Mouse (Mus musculus) heart, embryonic 16.5 days (tissue): Measurements from ENCODE around the gene Daam2. TPM values are rescaled to one million over a fixed set of nuclear protein-coding genes. Genes with fewer than 3 reads are reported as not detected.

ENCODE experiments used
- ATAC-seq: fragments of 200-750 bp; cut with Nextera tagmentation; replicated peaks from 2 replicates; pipeline ENCODE4 v1.8.0; 2017; ENCODE audit warnings: moderate number of reproducible peaks; ENCODE audit not compliant: insufficient read depth, low FRiP score; ENCODE audit errors: extremely low read depth
- H3K27ac ChIP-seq: fragments of 300-500 bp; sonication (generic); 2 replicates; pipeline ENCODE4 v1.5.1; 2014; ENCODE audit warnings: mild to moderate bottlenecking, low read length, control low read depth, moderate library complexity
- H3K27me3 ChIP-seq: fragments of 300-500 bp; sonication (generic); 2 replicates; pipeline ENCODE4 v1.6.1; 2014; ENCODE audit warnings: low read length, mixed read lengths; ENCODE audit not compliant: control insufficient read depth, insufficient read depth
- H3K36me3 ChIP-seq: fragments of 300-500 bp; sonication (generic); 2 replicates; pipeline ENCODE4 v1.6.1; 2014; ENCODE audit not compliant: control insufficient read depth, insufficient read depth
- H3K4me1 ChIP-seq: fragments of 300-500 bp; sonication (generic); 2 replicates; pipeline ENCODE4 v1.6.1; 2014; ENCODE audit warnings: low read length, mixed read lengths; ENCODE audit not compliant: control insufficient read depth, insufficient read depth
- H3K4me2 ChIP-seq: fragments of 300-500 bp; sonication (generic); 2 replicates; pipeline ENCODE4 v1.6.1; 2014; ENCODE audit warnings: low read depth, mild to moderate bottlenecking, control low read depth, low read length
- H3K4me3 ChIP-seq: fragments of 300-500 bp; sonication (generic); 2 replicates; pipeline ENCODE4 v1.5.1; 2014; ENCODE audit warnings: mild to moderate bottlenecking, control low read depth, low read length
- H3K9ac ChIP-seq: fragments of 300-500 bp; sonication (generic); 2 replicates; pipeline ENCODE4 v1.6.1; 2014; ENCODE audit warnings: low read length, control low read depth
- H3K9me3 ChIP-seq: fragments of 300-500 bp; sonication (generic); replicated peaks from 2 replicates; pipeline ENCODE4 v1.6.1; 2016; ENCODE audit warnings: low read length; ENCODE audit not compliant: control insufficient read depth
- WGBS: fragments of 180-500 bp; shearing (Covaris S2); extraction: QIAGEN DNeasy Blood & Tissue Kit; methylation state at CpG from one replicate; pipeline ENCODE4 v1.1.7; 2014; 5-methylcytosine and 5-hydroxymethylcytosine counted together
- polyA plus RNA-seq: library from polyadenylated mRNA; unstranded; fragments of >200 nt; fragmentation: Nextera tagmentation; extraction: Ambion mirVana; gene quantifications from 2 replicates; pipeline ENCODE4 v1.2.1, GENCODE M21; 2015

The Daam2 gene
- polyA plus RNA-seq, 1 experiment from 2014 or later = 3.4 TPM

DNA sequence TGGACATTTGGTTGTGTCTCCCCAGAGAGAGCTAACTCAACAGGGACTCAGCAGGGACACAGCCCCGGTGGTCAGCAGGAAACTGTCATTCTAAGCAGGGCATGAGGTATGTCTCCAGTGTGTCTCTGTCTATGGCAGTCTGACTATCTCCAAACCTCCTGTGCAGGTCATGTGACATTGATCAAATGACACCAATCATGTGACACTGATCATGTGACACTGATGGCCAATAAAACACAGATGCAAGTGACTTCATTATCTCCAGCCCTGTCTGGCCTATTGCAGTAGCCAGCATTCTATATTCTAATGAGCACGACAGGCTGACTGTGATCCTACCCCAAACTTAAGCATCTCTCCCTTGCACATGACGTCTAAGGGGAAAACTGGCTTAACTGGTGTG, 147.9 kb downstream of the Daam2 start:
- 70% methylated on average over 3 of the region's 3 CpGs for WGBS
- no peak for ATAC-seq
- H3K4me2 ChIP-seq = no peak overlapping the region

DNA sequence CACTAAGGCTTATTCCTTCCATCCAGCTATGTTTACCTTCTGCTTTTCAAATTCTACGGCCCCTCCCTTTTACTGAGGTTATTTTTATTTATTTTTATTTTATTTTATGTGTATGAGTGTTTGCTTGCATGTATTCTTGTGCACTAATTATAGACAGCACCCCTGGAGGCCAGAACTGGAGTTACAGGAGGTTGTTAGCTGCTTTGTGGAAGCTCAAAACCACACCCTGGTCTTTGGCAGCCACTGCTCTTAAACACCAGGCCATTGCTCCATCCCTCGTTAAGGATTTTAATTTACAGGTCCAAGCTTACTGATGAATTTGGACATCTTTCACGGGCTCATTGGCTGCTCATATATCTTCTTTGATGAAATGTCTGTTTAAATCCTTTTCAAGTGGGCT, 150.6 kb downstream of the Daam2 start:
- ATAC-seq = no peak
- no peaks in the 10 kb centered on the region for H3K27me3 ChIP-seq
- no peaks in the 10 kb centered on the region for H3K4me1 ChIP-seq

More for the DNA sequence above, 147.9 kb downstream of the Daam2 start:
- Histone ChIP-seq H3K27me3 (no peaks in the 10 kb centered on the region), H3K36me3 (no peaks in the 10 kb centered on the region), H3K9ac (no peak overlapping the region), H3K4me1 (no peaks in the 10 kb centered on the region), H3K9me3 (no peaks in the 10 kb centered on the region), H3K4me3 (no peak overlapping the region), H3K27ac (no peak overlapping the region)

DNA sequence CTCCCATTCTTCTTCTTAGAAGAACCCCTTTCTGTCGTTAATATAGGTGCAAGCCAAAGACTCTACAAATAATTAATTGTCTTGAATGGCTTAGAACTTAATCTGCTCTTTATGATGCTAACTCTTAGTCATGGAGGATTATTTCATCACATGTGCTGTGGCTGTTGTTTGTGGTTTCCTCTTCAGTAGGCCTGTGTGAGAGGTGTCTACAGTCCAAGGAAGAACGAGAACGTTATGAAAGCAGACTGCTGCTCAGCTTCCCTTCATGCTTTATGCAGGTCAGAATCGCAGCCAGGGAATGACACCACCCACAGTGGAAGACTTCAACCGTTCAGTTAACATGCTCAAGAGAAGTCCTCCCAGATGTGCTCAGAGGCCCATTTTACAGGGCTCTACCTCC, 151.2 kb downstream of the Daam2 start:
- Histone ChIP-seq H3K9ac (no peak overlapping the region), H3K4me1 (no peaks in the 10 kb centered on the region), H3K4me2 (no peak overlapping the region), H3K27me3 (no peaks in the 10 kb centered on the region), H3K27ac (no peak overlapping the region), H3K9me3 (no peaks in the 10 kb centered on the region), H3K4me3 (no peak overlapping the region), H3K36me3 (no peaks in the 10 kb centered on the region)
- WGBS = 80% methylated on average over 5 of the region's 5 CpGs
- no peak for ATAC-seq

More for the DNA sequence above, 150.6 kb downstream of the Daam2 start:
- Histone ChIP-seq H3K36me3 (no peaks in the 10 kb centered on the region), H3K4me2 (no peak overlapping the region), H3K27ac (no peak overlapping the region), H3K4me3 (no peak overlapping the region), H3K9me3 (no peaks in the 10 kb centered on the region), H3K9ac (no peak overlapping the region)
- 53% methylated on average over 3 of the region's 3 CpGs for WGBS

Other genes starting within 250 kb of the Daam2 start
- 5.8 and 6.1 TPM in 2 replicates for gene Mocs1, start 136.0 kb downstream of the Daam2 start, polyA plus RNA-seq
- gene Kif6, start 50.8 kb upstream of the Daam2 start, polyA plus RNA-seq = 2.6 and 2.7 TPM in 2 replicates